Mouse (Mus musculus) layer of hippocampus, adult 9-11 months (tissue): Measurements from ENCODE around the gene H2al2a.

Source experiments
- DNase-seq: peaks from one replicate; pipeline ENCODE4 v3.0.0; 2022

H2al2a gene

DNA sequence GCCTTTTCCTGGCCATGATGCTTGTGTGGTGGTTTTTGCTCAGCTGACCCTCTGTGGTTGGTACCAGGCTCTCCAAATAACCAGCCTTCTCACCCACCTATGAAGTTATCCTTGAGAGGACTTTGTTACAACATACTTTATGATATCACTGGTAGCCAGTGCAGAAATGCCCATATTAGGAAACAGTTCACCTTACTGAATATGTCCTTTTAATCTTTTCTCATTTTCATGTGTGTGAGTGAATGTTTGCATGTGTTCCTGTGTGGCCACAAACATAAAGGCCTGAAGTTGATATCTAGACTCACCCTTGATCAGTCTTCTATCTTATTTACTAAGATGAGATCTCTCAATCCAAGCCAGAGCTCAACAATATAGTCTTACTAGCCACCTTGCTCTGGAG lies at the start of gene H2al2a:
H2al2a (minus strand) TSS at position 101 of the 400 bp plus-strand sequence.
- DNase-seq = no peak

DNA sequence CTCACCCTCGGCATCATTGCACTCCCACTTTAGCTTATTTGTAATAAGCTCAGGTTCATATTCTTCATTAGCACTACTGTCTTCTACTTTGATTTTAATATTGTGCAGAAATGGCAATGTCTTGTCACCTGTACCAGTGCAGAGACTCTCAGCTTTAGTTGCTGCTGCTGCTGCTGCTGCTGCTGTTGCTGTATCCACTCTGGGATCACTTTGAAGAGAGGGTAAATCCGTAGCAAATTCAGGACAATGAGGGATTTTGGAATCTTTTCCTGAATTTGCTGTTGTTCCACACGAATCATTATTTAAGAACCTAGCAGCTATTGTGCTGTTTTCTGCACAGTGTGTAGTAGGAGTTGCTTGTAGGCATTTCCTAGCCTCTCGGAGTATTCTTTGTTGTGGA lies 49.4 kb upstream of the H2al2a start:
- DNase-seq = no peak

DNA sequence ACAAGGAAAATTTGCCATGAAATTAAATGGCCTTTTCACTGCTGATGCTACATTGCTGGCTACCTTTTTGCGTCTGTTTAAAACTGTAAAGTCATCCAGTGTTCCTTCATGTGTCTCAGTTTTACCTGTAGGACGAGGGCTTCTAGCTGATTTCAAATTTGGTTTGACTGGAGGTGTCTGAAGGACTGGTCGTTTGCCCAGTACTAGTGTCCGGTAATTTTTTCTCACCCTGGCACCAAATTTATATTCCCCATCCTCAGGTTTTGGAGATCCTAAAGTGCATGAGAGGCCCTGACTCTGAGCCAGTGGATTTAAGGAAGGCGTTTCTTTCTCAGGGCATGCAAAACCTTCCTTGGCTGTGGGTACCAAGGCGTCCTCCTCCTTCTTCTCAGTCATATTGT lies 49.0 kb upstream of the H2al2a start:
- DNase-seq = no peak

DNA sequence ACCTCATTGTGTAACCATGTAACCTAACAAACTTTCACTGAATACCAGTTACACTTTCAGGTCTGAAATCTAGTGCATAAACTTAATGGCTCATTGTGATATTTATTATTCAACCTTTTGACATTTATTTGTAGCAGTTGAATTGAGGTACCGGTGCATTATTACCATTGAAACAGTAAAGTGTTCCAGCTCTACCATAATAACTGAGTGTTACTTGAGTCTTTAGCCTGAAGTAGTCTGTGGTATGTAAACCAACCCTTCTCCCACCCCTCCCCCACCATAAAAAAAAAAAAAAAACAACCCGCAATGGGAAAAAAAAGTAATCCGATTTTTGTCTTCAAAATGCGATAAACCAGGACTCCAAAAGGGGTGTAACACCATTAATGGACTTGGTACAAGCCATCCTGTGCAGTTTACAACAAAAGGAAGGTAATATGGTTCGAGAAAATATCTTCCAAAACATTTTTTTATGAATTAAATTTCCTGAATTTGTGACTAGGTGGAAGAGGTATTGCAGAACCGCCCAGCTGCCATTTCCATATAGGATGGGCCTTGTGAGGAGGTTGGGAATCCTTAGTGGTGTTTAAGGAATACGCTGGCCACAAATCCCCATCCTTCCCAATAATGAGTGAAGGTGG lies 48.5 kb upstream of the H2al2a start:
- no peak for DNase-seq

DNA sequence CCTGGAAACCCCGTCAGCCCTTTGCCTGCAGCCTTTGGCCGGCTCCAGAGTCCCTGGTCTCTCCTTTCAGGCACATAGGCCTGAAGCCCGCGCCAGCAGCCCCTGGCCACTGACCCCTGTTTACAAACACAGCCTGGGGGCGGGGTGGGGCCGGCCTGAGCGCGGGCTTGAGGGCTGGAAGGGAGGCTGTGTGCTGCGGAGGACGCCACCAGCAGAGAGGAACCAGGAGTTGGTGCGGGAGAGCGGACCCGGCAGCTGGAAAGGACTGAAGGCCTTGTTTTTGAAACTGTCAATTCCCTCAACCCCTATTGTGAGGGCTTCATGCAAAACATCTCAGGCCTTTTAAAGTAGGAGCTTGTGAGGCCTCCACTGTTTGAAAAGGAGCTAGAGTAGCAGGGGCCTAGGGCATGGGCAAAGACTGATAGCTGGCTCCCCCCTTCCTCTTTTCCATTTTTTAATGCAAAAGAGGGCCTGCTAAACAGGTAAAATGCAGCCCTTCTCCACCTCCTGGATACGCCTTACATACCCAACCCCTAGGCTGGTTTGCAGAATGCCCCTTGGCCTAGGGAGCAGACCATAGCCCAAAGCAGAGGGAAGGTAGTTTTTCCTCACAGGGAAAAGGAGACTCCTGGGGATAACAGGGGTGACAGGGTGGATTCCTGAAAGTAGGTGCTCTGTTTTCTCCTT lies 44.6 kb upstream of the H2al2a start:
- no peak for DNase-seq

DNA sequence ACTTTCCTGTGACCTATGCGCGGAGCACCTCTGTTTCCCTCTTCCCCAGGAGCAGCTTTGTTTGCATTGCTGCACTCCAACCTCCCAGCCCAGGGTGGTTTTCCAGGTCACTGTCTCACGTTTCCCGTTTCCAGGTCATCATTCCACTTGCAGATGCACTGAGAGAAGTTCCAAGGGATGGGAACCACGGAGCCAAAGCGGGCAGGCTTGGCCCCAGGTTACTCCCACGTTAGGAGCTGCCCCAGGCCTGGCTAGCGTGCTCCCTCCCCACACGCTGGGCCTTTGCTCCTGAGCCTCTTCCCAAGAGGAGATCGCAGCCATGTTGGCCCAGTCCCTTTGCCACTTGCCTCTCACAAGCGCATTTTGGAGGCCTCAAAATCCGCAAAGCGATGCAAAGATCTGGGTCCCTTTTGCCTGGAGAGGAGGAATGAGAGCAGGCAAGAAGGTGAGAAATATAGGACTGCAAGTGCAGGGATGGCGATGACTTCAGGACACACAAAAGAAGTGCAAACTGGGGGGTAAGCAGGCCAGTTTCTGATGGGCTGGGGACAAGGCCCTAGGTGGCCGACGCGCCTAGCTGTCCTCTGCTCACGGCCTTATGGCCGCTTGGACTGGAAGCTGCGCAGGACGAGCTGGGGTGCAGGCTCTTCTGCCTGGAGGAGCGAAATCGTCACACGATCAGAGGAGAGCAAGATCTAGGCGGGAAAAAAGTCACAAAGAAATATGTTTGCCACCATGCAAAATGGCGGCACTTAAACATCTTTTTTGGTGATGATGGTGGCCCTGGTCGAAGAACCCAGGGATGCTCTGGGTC lies 43.8 kb upstream of the H2al2a start:
- no peak for DNase-seq

DNA sequence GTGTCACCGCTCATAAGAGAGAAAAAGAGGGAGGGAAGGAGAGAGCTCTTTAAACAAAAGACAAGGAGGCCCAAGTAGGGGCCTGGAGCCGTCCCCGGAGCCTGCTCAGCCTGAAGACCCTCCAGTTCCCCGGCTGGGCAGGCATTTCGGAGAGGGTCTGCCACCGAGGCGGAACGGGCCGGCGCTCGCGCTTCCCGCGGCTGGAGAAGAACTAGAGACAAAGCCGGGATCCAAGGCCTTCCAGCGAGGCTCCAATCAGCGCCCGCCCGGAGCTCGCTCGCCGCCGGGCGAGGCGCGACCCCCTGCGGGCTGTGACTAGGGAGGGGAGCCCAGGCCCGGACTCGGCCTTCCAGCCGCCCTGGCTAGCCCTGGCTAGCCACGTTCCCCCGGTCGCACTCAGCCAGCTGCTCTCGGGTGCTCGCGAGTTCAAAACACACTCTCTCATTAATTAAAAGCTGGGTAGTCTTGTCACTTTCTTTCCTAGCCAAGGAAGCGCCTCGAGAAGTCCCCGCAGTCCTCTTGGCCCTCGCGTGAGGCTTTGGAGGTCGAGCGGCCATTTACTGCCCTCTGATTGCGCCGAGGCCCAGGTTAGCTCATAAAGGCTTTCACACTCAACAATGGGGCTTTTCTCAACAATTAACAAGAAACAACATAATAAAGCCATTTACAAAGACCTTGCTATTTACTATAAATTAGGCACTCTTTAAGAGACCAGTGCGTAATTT lies 43.0 kb upstream of the H2al2a start:
- DNase-seq = no peak

DNA sequence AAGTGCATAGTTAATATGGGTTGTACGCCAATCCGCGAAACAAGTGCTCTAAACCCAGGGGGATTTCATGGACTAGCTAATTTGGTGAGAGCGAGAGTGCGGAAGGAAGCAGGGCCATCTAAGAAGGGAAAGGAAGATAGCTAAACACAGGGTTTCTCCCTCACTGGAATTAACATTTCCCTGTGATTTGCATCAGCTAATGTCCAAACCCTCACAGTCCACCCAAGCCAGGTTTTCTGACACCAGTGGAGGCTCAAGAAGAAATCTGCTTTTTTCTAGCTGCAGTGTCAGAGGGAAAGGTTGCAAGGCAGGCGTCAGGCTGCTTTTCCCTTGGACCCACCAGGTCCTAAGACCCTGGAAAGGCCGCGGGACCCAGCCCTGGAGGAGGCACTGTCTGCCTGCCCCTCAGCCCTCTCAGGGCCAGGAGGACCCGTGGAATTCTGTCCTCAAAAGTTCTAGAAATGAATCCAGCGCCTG lies 42.2 kb upstream of the H2al2a start:
- no peak for DNase-seq

DNA sequence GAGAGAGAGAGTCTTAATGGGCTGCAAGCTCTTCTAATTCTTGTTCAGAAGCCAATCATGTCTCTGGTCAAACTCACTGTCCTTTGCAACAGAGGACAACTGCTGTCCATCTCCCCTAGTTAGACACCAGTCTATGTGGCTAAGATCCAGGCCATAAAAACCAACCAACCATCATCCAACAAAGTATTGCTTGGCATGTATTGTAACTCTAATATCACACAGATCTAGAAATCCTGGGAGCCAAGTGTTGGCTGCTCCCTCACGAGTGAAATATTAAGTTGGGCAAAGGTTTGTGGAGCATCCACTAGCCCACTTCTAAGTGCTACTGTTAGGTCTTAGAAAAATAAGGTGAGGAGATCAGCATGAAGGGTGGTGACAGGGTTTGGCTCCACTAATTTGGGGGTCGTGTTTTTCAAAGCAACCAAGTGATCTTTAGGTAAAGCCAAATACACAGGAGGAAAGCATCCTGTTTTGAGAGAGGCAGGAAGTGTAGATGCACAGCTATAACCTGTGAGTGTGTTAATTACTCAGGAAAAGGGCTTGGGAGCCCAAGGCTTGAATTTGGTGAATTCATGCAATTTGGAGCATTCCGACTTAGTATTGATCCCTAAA lies 41.5 kb upstream of the H2al2a start:
- no peak for DNase-seq

DNA sequence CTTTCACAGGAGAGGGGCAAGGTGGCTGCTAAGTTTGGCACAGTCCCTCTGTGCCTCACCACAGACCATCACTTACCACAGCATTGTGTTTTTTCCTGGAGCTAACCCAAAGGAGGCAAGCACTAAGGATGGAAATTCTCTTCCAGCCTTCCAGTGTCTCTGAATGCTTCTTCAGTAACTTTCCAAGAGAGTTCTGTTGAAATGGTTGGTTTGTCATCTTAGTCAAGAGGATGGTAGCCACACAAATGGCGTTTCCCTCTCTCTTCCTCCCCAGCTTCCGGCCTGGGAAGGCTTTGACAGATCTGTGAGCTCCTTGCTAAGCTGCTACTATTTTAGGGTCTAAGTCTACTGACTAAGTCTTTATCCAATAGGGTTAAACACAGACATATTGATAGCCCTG lies 40.7 kb upstream of the H2al2a start, which contains the start of gene A930004D18Rik:
A930004D18Rik (minus strand) TSS at position 247 of the 400 bp plus-strand sequence.
- DNase-seq = no peak

DNA sequence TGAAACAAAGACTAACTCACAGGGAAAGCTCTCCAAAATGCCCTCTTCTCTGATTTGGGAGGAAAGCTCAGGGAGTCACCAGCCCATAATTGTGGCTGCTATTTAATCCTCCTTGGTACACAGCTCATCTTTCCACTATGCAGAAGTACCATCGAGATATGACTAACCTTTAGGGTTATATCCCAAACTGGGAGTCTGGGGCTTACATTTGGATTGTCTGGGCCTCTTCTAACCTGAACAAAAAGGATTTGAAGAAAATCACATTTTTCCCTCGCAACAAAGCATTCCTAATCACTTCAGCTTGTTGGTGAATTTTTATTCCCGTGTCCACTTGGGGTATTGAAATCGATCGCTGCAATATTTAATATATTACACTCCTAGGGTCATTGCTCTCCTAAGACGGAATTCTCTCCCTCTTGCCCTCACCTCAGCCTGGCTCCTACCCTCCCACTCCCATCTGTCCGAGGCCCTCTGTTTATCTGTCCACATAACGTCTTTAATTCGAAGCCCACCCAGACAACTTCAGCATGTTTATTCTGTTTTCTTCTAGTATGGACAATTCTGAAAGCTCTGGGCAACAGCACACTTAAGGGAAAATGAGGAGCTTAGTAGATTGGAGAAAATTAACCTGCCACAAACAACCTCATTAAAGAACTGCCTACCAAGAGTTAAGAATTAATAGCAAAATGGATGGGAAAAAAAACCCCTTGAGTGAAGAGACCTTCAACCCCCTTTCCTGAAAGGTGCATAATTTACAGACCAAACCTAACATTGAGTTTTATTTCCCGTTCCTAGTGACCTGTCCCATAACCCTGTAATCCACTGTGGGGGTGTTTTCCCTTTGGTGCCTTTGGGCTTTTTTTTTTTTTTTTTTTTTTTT lies 37.9 kb upstream of the H2al2a start:
- no peak for DNase-seq

DNA sequence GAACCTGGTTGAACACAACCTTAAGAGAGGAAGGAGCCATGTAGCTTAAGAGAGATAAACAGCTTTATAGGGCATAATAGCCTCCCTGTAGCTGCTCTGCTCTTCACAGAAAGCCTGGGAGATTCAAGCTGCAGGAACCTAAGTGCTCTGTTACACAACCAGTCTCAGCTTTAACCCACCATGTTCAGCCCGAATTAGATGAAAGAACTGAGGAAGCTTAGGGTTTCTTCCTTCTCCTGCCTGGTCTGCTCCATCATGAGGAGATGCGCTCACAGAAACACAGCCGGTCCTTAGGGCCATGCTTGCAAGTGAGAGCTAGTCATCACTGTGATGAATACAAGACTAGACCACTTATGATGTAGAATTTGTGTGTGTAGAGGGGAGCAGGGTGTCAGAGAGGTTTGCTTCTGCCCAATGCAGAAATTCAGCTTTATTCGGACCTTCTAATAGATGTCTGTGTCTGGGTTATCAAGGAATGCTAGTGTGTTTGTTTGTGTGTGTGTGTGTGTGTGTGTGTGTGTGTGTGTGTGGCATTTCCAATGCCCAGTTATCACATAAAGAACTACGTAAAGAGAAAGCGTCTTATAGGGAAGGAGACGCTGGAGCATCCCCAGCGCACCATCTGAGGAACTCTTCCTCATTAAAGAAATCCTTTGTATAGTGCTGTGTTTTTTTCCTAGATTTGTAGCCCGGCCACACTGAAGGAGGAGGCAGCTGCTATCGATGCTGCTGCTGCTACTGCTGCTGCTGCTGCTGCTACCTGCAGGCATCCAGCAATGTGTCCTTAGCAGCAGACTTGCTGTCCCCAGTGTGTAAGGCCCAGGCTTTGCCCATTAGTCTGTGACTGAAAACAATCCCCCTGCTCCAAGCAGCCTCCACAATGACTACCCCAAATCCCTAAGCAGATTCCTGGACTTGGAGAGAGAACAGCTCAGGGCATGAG lies 36.7 kb upstream of the H2al2a start:
- no peak for DNase-seq

DNA sequence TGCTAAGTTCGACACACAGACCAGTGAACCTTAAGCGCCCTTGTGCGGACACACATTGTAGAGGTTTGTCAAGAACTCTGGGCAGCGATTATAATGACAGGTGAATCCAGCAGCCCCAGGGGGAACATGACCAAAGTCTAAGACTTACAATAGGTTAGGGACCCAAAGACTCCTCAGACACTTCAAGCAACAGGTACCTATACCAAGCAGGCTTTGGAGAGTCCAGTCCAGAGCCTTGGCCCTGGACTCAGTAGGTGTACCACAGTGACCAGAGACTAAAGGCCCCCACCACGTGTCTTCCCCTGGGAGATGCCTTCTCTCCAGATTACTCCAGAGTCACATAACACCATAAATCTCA lies 35.8 kb upstream of the H2al2a start:
- DNase-seq = no peak

DNA sequence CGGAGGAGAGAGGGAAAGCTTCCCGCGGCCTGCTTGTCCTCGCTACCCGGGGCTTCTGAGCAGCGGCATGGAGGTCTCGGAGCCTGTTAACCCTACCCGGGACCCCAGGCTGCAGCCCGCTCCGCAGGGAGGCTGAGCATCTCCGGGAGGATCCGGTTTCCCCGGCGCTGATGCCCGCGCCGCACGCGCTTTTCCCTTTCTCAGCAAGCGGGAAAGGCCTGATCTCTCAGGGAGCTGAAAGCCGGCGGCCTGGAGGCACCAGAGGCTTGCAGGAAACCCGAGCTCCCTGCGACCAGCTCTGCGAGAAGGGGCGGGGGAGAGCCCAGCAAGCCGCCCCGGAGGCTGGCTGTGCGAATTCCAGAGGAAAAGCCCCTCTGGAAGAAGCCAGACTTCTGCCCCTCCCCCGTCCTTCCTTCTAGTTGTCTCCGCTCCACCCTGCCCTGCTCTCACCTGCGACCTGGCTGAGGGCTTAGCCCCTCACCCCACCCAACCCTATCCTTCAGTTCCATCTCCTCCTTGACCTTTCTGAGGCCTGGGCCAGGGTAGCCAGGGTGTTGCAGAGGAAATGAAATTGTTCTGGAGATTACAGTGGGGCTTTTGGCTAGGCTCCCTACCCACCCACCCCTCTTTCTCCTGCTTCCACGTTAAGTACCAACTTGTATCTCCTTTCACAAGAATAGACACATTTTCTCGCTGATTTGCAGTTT lies 35.2 kb upstream of the H2al2a start:
- DNase-seq = no peak

DNA sequence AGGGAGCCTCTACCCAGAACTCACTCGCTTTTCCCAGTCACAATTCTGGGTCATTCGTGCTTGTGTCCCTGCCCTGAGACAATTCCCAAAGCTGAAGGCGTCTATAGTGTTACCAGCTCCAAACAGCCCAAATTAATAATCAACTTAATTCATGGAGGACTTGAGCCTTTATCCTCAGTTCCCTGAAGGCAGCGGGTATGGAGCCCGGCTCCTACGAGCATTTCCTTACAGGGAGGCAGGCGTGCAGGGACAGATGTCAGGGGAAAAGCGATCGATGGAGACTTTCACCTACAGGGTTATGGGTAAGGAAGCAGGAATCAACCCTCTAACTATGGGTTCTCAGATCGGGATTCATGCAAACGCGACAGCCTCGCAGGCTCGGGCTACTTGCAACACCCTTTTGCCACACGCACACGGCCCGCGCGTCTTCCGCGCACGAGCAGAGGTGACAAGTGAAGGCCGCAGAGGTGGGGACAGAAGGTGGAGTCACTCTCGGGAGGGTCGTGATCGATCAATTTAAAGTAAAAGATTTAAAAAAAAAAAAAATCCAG lies 34.6 kb upstream of the H2al2a start:
- DNase-seq = no peak

DNA sequence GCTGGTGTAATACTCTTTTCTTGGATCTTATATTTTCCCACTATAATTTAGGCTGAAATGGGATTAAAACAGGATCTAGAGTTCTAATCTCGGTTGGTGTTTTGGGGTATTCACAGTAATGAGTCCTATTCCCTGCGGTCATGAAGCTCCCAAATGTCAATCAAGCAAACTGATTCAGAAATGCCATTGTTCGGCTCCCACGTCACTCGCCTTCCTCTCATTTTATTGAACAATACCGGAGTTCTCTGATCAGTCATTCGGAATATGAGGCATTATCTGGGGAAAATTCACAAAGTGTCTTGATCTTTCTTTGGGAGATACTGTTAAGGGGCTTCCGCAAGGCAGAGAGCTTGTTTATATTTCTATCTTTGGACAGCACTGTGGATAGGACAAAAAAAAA lies 33.8 kb upstream of the H2al2a start:
- no peak for DNase-seq

DNA sequence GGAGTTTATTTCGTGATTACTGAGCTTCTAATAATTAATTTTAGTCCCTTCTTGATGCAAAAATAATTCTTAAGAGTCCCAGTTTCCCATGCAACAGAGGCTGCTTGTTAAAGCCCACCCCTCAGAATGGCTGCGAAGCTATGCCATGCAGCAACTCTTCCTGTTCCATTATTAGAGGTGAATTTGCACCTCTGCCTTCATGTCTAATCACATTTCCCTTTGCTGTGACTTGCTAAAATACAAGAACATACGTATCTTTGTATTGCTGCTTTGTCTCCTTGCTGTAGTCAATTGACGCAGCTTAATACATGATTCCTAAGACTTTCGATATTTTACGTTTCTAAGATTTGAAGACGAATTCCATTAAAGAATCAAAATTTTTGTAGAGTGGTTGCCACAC lies 32.9 kb upstream of the H2al2a start:
- no peak for DNase-seq

DNA sequence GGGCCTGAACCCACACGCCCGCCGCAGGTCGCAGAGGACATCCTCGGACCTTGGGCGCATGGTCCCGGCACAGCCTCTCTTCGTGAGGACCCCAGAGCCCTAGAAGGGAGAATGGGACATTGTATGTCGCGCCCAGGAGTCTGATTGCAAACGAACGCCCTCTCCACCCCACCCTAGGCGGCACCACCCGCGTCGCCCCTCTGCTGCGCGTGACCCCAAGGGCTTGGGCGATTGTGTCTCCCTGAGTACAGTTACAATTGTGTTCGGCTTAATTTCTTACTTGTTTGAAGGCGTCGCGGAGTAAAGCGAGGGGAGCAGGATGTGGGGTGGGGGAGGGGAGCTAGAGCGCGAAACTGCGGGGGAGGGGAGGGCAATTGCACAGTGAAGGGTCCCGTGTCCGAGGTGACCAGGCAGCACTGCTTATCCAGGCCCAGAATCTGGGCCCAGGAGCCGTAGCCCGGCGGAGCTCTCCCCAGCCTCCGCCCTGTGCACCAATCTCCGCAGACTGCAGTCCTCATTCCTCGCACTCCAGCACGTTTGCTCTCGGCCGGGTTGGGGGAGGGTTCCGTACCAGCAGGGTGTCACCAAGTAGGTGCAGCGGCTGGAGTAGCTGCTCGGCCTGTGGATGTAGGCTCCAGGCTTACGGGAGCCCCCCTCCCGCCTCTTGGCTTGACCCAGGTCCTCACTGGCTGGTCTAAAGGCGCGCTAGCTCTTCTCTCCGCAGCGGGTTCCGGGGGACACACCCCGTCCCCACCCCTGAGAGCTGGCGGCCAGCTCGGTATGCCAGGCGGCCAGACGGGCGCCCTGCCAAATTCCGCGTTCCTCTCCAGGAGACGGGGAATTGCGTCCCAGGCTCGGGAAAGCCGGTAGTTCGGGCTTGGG lies 31.6 kb upstream of the H2al2a start:
- DNase-seq = peak; percentile 81
